Mouse (Mus musculus) kidney, adult 10 weeks (tissue): ENCODE measurements around the gene Bcl2l1. TPM values are rescaled to one million over a fixed set of nuclear protein-coding genes. Genes with fewer than 3 reads are reported as not detected.

Experiments used
- polyA plus RNA-seq: library from polyadenylated mRNA; stranded (reverse); fragments of 350-450 nt; fragmentation: Illumina TruSeq; extraction: RNeasy Lipid Tissue Mini Kit (QIAGEN cat#74804); gene quantifications from one replicate; pipeline ENCODE4 v1.2.3, GENCODE M21; 2014; ENCODE audit warnings: low read depth, low replicate concordance

Bcl2l1 gene
- polyA plus RNA-seq = 36.9 TPM

GRCm38 (mm10) chr2:152831019-152831878 is at the start of gene Bcl2l1:
Gene Bcl2l1, minus strand, starts transcription at chr2:152831728.

GRCm38 (mm10) chr2:152847815-152848302 is 16.3 kb upstream of the Bcl2l1 start, which contains the start of gene Tpx2:
Gene Tpx2, plus strand, starts transcription at chr2:152847964.

DNA sequence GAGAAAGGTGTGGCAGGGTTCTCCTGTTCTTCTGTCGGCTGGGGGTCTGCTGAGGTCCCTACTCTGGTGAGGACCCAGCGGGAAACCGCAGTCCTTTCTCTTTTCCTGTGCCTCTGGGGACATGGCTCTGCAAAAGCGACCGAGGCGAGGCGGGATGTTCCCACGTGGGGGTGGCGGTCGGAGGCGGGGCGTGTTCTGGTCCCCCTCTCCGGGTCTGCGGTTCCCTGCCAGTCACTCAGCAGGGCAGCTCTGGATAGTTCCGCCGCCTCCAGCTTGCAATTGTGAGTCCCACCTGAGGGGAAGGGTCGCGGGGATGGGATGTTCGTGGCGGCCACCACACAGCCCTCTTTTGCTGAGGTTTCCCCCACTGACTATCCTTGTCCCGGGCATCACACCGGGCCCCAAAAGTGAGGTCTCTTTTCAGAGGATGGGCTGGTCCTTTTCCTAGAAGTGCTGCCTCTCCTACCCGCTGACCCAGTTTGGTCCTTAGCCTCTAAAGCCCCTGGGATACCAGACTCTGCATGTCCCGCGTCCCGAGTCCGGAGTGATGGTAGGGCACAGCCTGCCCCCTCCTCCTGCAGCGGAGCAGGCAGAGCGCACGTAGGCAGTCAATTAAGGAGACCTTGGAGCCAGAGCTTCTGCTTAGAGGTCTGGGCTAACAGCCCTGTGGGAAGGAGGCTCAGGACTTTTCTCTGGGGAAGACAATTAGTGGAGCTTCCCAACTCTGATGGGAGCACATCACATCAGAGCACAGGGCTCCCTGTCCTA is 77.4 kb downstream of the Bcl2l1 start, which contains the start of gene Cox4i2:
Cox4i2 (plus strand) TSS at position 230 of the 768 bp plus-strand sequence.

GRCm38 (mm10) chr2:152736090-152736601 is 95.4 kb downstream of the Bcl2l1 start, which contains the start of gene Id1:
Gene Id1, plus strand, starts transcription at chr2:152736251.

Other genes with a start within 250 kb of the Bcl2l1 start
- gene Defb45, start 232.3 kb downstream of the Bcl2l1 start, polyA plus RNA-seq = not detected
- gene Defb36, start 227.4 kb downstream of the Bcl2l1 start, polyA plus RNA-seq = not detected
- gene Defb25, start 208.7 kb downstream of the Bcl2l1 start, polyA plus RNA-seq = not detected
- gene Rem1, start 204.8 kb downstream of the Bcl2l1 start, polyA plus RNA-seq = 1.3 TPM
- gene H13, start 162.3 kb downstream of the Bcl2l1 start, polyA plus RNA-seq = 32.4 TPM
- 24.4 TPM for gene Mcts2, start 144.7 kb downstream of the Bcl2l1 start, polyA plus RNA-seq
- 27.5 TPM for gene Id1, start 95.5 kb downstream of the Bcl2l1 start, polyA plus RNA-seq
- not detected for gene Cox4i2, start 77.6 kb downstream of the Bcl2l1 start, polyA plus RNA-seq
- gene Tpx2, start 16.2 kb upstream of the Bcl2l1 start, polyA plus RNA-seq = 1.5 TPM
- gene Mylk2, start 79.6 kb upstream of the Bcl2l1 start, polyA plus RNA-seq = not detected
- gene Foxs1, start 101.5 kb upstream of the Bcl2l1 start, polyA plus RNA-seq = not detected
- gene Dusp15, start 120.0 kb upstream of the Bcl2l1 start, polyA plus RNA-seq = 7.7 TPM
- gene Ttll9, start 130.8 kb upstream of the Bcl2l1 start, polyA plus RNA-seq = not detected
- 54.2 TPM for gene Pdrg1, start 183.7 kb upstream of the Bcl2l1 start, polyA plus RNA-seq
- gene Xkr7, start 200.1 kb upstream of the Bcl2l1 start, polyA plus RNA-seq = not detected
- gene Ccm2l, start 234.2 kb upstream of the Bcl2l1 start, polyA plus RNA-seq = 1.1 TPM